Mouse (Mus musculus) olfactory bulb, adult 2 months (tissue): ENCODE results near the gene Arpc2.

ENCODE experiments used
- CTCF ChIP-seq: fragments of 200-500 bp; IDR thresholded peaks from 2 replicates; pipeline ENCODE4 v1.5.1; 2012; ENCODE audit warnings: low read depth, mild to moderate bottlenecking, low read length, moderate library complexity; ENCODE audit not compliant: insufficient read depth
- POLR2A ChIP-seq: fragments of 200-500 bp; IDR thresholded peaks from 2 replicates; pipeline ENCODE4 v1.6.1; 2012; ENCODE audit warnings: mild to moderate bottlenecking, low read depth, low read length, moderate library complexity; ENCODE audit not compliant: insufficient read depth

GRCm38 (mm10) chr1:74289248-74289647 is 53.4 kb downstream of the Arpc2 start:
- TF ChIP-seq CTCF, result no peak
- TF ChIP-seq POLR2A, result no peak
